Mouse (Mus musculus) kidney, postnatal 25 days (tissue): ENCODE data around the gene Zfp574.

ENCODE experiments used
- DNase-seq, 2 experiments: peaks; one replicate each; pipeline ENCODE4 v3.0.0; 2021; ENCODE audit warnings: mixed read lengths in 2 of 2

The Zfp574 gene

GRCm38 (mm10) chr7:25073924-25074323 lies 1.6 kb downstream of the Zfp574 start:
- peak in 1 of 2 experiments; percentile 35 for DNase-seq

GRCm38 (mm10) chr7:25076296-25076662 lies 3.9 kb downstream of the Zfp574 start:
- DNase-seq, result no peak

DNA sequence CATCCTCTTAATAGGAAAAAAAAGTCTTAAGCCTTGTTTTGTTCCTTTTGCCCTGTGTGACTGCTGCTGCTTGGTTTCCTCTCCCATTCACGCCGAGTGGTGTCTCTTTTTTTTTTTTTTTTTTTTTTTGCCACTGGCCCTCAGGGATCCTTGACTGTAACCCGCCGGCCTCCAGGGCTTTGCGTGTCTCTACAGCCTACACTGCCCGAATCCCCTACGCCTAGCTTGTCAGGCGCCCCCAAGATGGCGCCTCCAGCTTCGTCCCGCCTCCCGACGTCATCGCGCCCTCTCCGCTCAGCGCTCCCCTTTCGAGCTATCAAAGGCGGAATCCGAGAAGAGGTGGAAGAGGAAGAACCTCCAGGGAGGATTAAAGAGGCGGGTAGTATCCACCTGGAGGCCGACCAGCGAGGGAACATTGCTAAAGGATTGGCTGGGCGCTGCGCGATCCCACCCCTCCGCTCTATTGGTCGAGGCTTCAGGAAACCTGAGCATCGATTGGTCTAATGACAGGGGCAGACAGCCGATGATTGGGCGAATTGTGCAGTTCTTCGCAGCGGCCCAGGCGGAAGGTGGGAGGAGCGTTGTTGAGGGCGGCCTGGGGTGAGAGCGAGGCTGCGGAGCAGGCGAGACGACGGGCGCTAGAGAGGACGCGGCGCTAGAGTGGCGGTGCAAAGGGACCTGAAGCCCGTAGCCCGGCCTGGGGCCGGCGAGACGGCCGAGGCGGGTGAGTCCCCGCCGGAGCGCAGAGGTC lies 4.5 kb downstream of the Zfp574 start:
- DNase-seq, result peak; percentile 97 to 100

GRCm38 (mm10) chr7:25077414-25077755 lies 5.0 kb downstream of the Zfp574 start:
- DNase-seq, result no peak

DNA sequence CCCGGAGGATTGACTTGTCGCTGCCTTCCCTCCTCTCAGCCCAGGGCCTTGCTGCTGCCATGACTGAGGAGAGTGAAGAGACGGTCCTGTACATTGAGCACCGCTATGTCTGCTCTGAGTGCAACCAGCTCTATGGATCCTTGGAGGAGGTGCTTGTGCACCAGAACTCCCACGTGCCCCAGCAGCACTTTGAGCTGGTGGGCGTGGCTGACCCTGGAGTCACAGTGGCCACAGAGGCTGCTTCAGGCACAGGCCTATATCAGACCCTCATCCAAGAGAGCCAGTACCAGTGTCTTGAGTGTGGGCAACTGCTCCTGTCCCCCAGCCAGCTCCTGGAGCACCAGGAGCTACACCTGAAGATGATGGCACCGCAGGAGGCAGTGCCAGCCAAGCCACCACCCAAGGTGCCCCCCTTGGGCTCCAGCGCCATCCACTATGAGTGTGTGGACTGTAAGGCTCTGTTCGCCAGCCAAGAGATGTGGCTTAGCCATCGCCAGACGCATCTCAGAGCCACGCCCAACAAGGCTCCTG lies 7.2 kb downstream of the Zfp574 start:
- peak; percentile 57 to 76 for DNase-seq

DNA sequence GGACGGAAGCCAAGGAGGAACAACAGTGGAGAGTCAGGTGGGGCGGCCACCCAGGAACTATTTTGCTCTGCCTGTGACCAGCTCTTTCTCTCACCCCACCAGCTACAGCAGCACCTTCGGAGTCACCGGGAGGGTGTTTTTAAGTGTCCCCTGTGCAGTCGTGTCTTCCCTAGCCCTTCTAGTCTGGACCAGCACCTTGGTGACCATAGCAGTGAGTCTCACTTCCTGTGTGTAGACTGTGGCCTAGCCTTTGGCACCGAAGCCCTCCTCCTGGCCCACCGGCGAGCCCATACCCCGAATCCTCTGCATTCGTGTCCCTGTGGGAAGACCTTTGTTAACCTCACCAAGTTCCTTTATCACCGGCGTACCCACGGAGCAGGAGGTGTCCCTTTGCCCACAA lies 8.1 kb downstream of the Zfp574 start:
- DNase-seq, result no peak

- DNase-seq, result peak in 1 of 2 experiments; percentile 44
Observed at GRCm38 (mm10) chr7:25082510-25082909, 10.1 kb downstream of the Zfp574 start.

DNA sequence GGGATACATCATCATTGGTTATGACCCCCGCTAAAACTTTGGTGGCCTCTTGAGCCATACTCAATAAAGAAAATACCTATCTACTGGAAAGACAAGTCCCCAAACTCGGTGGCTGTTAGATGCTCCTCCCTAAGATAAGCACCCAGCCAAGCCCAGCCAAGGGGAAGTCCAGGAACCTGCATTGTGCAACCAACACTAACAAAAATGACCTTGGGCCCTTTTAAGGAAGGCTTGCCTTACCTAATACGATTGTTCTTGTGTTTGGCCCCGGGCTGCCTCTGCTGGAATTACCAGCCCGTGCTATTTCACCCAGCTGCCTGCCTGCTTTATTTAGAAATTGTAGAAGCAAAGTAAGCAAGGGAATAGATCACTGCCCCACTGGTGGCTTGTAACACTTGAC lies 12.3 kb downstream of the Zfp574 start:
- no peak for DNase-seq

GRCm38 (mm10) chr7:25086656-25087055 lies 14.3 kb downstream of the Zfp574 start:
- no peak for DNase-seq

DNA sequence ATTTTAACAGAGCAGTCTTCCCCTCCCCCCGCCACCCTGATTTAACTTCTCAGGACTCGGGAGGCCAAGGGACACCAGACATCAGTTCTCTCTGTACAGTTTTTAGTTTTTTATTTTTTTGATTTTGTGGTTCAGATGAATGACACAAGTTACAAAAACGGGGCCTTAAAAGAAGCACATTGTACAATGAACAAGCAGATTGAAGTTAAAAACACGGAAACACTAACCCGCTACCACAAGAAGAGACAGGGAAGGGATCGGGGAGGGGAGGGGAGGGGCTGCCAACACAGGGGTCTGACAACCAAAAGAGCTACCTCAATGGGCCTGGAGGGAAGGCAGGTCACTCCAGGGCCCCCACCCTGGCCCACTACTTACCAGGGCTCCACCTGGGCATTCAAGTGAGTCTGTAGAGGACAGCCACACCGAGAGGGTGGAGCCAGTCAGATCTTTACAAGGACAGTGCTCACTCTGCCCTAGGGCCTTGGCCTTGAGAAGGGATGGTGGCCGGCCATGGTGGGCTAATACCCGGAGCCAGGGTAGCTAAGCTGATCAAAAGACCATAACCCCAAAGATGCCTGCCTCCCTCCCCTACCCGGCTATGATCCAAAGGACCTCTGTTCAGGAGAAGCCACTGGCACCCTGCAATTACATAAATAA lies 15.0 kb downstream of the Zfp574 start:
- no peak for DNase-seq

GRCm38 (mm10) chr7:25087972-25088371 lies 15.6 kb downstream of the Zfp574 start:
- no peak for DNase-seq

DNA sequence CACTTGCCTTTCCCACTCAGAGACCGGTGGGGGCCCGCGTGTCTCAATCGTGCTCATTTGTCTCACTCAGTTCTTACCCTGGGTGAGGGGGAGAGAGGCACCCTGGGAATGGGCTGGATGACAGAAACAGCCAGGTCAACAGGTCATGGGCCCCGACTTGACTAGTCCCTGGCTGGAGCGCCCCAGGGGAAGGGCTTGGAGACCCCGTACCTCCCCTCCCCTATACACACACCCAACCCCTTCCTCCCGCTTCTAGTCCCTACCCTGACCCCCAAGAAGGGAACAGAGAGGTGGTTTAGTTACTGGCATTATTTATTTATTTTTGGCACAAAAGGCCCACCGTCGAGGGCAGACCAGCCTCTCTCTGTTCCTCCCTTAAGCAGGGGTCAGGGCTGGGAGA lies 16.2 kb downstream of the Zfp574 start:
- DNase-seq, result no peak

DNA sequence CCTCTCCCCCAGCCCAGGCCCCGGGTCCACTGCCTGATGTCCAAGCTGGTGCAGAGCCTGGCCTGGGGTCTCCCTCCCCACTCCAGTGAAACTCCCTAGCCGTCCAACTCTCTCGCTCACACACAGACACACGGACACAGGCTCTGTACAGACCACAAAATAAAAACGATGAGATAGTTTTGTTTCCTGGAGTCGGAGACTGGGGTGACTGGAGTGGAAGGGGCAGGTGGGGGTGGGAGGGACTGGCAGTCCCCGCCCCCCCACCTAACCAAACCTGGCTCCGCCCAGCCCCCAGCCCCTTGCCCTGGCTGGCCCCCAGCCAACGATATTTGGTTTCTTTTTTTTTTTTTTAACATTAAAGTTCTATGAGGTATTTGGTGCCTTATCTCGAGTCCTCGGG lies 16.6 kb downstream of the Zfp574 start:
- no peak for DNase-seq

- DNase-seq, result no peak
Observed at GRCm38 (mm10) chr7:25089875-25090274, 17.5 kb downstream of the Zfp574 start.

- no peak for DNase-seq
Observed at GRCm38 (mm10) chr7:25098169-25098568, 25.8 kb downstream of the Zfp574 start.

- DNase-seq, result no peak
Observed at GRCm38 (mm10) chr7:25099581-25099980, 27.2 kb downstream of the Zfp574 start.

- DNase-seq, result peak; percentile 75 to 78
Observed at GRCm38 (mm10) chr7:25105411-25106160, 33.2 kb downstream of the Zfp574 start.

GRCm38 (mm10) chr7:25106790-25107502 lies 34.6 kb downstream of the Zfp574 start:
- DNase-seq, result peak in 1 of 2 experiments; percentile 8

DNA sequence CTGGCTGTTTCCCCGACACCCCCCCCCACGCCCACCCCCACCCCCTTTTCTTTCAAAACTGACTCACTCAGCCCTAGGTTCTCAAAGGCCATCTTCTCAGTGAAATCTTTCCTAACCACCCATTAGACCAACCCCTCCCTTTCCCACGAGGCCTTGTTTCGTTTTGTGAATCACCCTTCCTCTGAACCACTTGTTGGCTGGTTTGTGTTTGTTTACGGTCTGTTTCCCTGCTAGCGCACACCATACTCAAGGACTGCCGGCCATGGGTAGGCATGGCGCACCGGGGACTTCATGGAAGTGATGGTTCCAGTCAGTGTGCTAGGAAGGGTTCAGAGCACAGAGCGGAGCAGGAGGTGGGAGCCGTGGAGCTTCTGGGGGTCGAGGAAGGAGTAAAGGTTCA lies 37.0 kb downstream of the Zfp574 start:
- no peak for DNase-seq

GRCm38 (mm10) chr7:25110336-25110735 lies 38.0 kb downstream of the Zfp574 start:
- DNase-seq, result no peak

DNA sequence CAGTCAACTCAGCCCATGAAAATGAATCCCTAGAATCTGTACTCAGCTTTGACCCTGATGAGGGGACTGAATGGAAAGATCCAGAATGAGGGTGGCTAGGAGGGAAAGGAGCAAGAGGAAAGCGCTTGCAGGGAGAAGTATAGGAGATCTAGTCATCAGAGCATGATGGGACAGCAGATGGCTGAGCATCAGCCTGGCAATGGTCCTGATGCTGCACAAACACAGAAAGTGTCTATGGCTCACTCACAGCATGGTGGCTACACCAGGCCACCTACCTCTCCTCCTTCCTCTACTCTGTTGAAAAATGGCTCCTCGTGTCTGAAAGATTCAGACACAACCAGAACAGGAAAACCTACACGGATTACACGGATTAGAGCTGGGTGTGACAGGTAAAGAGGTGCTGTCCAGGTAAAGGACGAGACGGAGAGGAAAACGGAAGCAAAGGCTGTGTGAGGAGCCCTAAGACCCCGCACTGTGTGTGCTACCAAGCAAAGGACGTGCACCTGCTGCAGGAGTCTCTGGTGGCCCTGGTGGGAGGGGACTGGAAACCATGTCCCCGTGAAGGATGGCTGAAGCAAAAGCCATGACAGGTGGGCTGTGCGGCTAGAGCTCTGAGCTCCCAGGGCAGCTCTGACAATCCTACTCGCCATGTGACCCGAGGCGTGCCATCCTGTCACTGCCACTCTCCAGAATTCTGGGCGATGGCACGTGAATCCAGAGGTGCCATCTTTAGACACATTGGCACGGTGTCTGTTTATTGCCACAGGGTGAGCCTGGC lies 40.0 kb downstream of the Zfp574 start:
- DNase-seq, result no peak

- no peak for DNase-seq
Observed at GRCm38 (mm10) chr7:25112956-25113603, 40.7 kb downstream of the Zfp574 start.
